Mouse (Mus musculus) C2C12 (cell line): Measurements from ENCODE around the gene Prkg1. TPM values are rescaled to one million over a fixed set of nuclear protein-coding genes. Genes with fewer than 3 reads are reported as not detected.
"Not testable (repeated sequence)": the region's sequence is repeated elsewhere in the genome, so short reads cannot be mapped to it uniquely, and the experiment has no call there.

Experiments
- H3K27me3 ChIP-seq: one replicate; pipeline ENCODE4 v1.6.1; 2011; ENCODE audit not compliant: control insufficient read depth, insufficient read depth, insufficient read length
- H3K36me3 ChIP-seq: one replicate; pipeline ENCODE4 v1.6.1; 2011; ENCODE audit not compliant: control insufficient read depth, insufficient read depth
- H3K4me3 ChIP-seq: one replicate; pipeline ENCODE4 v1.5.1; 2011; ENCODE audit warnings: mild to moderate bottlenecking, control low read depth; ENCODE audit not compliant: poor library complexity, insufficient read depth, severe bottlenecking
- H3K79me2 ChIP-seq: one replicate; pipeline ENCODE4 v1.6.1; 2011; ENCODE audit not compliant: control insufficient read depth, insufficient read depth
- H3K79me3 ChIP-seq: one replicate; pipeline ENCODE4 v1.6.1; 2011; ENCODE audit warnings: low read depth, control low read depth
- H3ac ChIP-seq: one replicate; pipeline ENCODE3; 2011; ENCODE audit warnings: low read depth; ENCODE audit not compliant: control insufficient read depth, insufficient read length
- CEBPB ChIP-seq: IDR thresholded peaks from one replicate; pipeline ENCODE4 v1.6.1; 2011; ENCODE audit warnings: low read depth, mild to moderate bottlenecking, control low read depth, moderate library complexity
- CTCF ChIP-seq: IDR thresholded peaks from one replicate; pipeline ENCODE4 v1.5.1; 2011; ENCODE audit not compliant: control insufficient read depth, insufficient read depth, insufficient read length
- FOSL1 ChIP-seq: IDR thresholded peaks from one replicate; pipeline ENCODE4 v1.8.0; 2011; ENCODE audit warnings: mild to moderate bottlenecking, low read length; ENCODE audit not compliant: poor library complexity, insufficient read depth, severe bottlenecking
- MAX ChIP-seq: IDR thresholded peaks from one replicate; pipeline ENCODE4 v1.6.1; 2011; ENCODE audit warnings: mild to moderate bottlenecking, control low read depth
- MYOD1 ChIP-seq: IDR thresholded peaks from one replicate; pipeline ENCODE4 v1.6.1; 2011; ENCODE audit warnings: low read depth; ENCODE audit not compliant: control insufficient read depth, insufficient read length
- MYOG ChIP-seq: IDR thresholded peaks from one replicate; pipeline ENCODE4 v1.6.1; 2011; ENCODE audit not compliant: control insufficient read depth, insufficient read length; ENCODE audit errors: extremely low read depth
- USF1 ChIP-seq: IDR thresholded peaks from one replicate; pipeline ENCODE4 v1.6.1; 2011; ENCODE audit warnings: low read depth, mild to moderate bottlenecking, control low read depth, moderate library complexity
- polyA plus RNA-seq: library from polyadenylated mRNA; unstranded; fragments of >200 nt; fragmentation: generic; extraction: Trizol; gene quantifications from one replicate; pipeline ENCODE4 v1.2.1, GENCODE M21; 2012; ENCODE audit warnings: missing spikeins

Prkg1 gene
- polyA plus RNA-seq, 1 experiment: 0.47 TPM

- Histone ChIP-seq H3K79me2 (no peaks in the 10 kb centered on the region), H3K27me3 (peaks cover 35% of the 10 kb centered on the region), H3K4me3 (no peak overlapping the region), H3ac (no peak overlapping the region), H3K79me3 (no peaks in the 10 kb centered on the region), H3K36me3 (no peaks in the 10 kb centered on the region)
- TF ChIP-seq MYOD1 (no peak), CEBPB (no peak), MYOG (no peak), USF1 (no peak), FOSL1 (no peak), CTCF (no peak), MAX (no peak)
These were observed 1216.3 kb downstream of the Prkg1 start for GRCm38 (mm10) chr19:30548411-30549043.

DNA sequence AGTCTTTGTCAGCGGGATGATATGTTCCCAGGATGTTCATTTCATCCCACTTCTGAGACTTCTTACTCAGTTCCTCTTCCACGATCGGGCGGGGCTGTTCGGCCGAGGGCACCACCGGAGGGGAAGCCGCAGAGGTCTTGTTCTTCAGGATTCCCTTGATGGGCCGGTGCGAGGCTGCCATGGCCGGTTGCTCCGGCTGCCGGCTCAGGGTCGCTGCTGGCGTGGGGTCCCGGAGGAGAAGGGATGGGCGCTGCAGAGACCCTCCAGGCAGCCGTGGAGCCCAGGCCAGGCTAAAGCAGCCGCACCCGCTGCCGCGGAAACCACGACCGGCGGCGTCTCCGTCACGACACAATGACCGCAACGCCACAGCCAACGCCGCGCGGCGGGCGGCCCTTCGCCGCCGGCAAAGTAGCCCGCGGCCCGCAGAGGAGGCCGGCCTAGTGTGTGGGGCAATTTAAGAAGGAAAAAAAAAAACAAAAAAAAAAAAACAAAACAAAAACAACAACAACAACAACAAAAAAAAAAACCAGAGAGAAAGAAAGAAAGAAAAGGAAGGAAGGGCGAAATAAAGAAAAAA is 1225.4 kb downstream of the Prkg1 start:
- not testable (repeated sequence) for H3ac ChIP-seq, H3K36me3 ChIP-seq, H3K4me3 ChIP-seq, H3K79me2 ChIP-seq, H3K79me3 ChIP-seq
- peaks cover 12% of the 10 kb centered on the region for H3K27me3 ChIP-seq

DNA sequence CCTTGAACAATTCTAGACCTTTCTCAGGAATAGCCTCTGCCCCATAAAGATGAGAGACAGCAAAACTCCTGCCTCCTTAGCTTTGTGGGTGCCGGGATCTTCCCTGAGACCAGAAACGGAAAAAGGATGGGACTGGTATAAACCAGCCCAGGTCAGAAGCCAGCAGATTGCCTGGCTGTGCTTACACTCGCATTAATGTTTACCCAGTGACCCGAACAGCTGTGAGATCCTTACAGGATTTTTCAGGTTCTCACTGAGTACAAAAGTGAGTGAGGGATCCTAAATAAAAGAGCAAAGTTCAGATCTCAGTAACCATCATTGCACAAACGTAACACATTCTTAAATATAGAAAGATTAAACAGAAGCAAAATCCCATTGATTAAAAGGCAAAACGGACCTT is 1248.1 kb downstream of the Prkg1 start:
- H3K36me3 ChIP-seq: no peaks in the 10 kb centered on the region
- no peaks in the 10 kb centered on the region for H3K79me3 ChIP-seq
- no peak overlapping the region for H3K4me3 ChIP-seq
- no peak for TF ChIP-seq MYOG
- no peak for TF ChIP-seq USF1
- TF ChIP-seq MAX: no peak
- no peak for TF ChIP-seq CTCF
- no peak for TF ChIP-seq FOSL1
- no peak for TF ChIP-seq CEBPB
- no peak for TF ChIP-seq MYOD1
- H3K79me2 ChIP-seq: no peaks in the 10 kb centered on the region
- H3K27me3 ChIP-seq: peaks cover 23% of the 10 kb centered on the region
- H3ac ChIP-seq: no peak overlapping the region

Other genes starting within 250 kb of the Prkg1 start
- gene A1cf, start 103.7 kb upstream of the Prkg1 start, polyA plus RNA-seq: not detected